Mouse (Mus musculus) layer of hippocampus, adult 2 months (tissue): Measurements from ENCODE around the gene Mpp3. TPM values are rescaled to one million over a fixed set of nuclear protein-coding genes. Genes with fewer than 3 reads are reported as not detected.
A peak's percentile ranks its signal among the peaks of the same experiment; 100 is the strongest.

Source experiments
- DNase-seq, 2 experiments: peaks; one replicate each; pipeline ENCODE4 v3.0.0; 2022; ENCODE audit warnings: low spot score in 2 of 2
- H3K27ac ChIP-seq: fragments of 200-600 bp; 2 replicates; pipeline ENCODE4 v1.8.1; 2022
- H3K4me3 ChIP-seq: fragments of 200-600 bp; 2 replicates; pipeline ENCODE4 v1.8.1; 2022; ENCODE audit warnings: mild to moderate bottlenecking
- CTCF ChIP-seq: fragments of 200-600 bp; conservative IDR thresholded peaks from 2 replicates; pipeline ENCODE4 v1.8.1; 2022; ENCODE audit warnings: antibody characterized with exemption, mild to moderate bottlenecking, moderate library complexity
- total RNA-seq, 2 experiments: library from RNA; stranded (reverse); gene quantifications; 2 replicates each; pipeline ENCODE4 v1.2.3; 2021

The Mpp3 gene
- total RNA-seq, 2 experiments from 2014 or later, result 88.3 to 94.4 TPM

GRCm38 (mm10) chr11:102034887-102035286, 6.6 kb upstream of the Mpp3 start:
- peak; percentile 54 to 66 for DNase-seq
- TF ChIP-seq CTCF, result no peak
- H3K27ac ChIP-seq, result peak overlapping the region; percentile 67
- peak overlapping the region; percentile 14; the same call in 1 of the 2 replicates for H3K4me3 ChIP-seq

- H3K4me3 ChIP-seq, result no peak overlapping the region
- no peak for TF ChIP-seq CTCF
- no peak for DNase-seq
- H3K27ac ChIP-seq, result no peak overlapping the region
Measured at GRCm38 (mm10) chr11:102033055-102033591, 4.9 kb upstream of the Mpp3 start.

DNA sequence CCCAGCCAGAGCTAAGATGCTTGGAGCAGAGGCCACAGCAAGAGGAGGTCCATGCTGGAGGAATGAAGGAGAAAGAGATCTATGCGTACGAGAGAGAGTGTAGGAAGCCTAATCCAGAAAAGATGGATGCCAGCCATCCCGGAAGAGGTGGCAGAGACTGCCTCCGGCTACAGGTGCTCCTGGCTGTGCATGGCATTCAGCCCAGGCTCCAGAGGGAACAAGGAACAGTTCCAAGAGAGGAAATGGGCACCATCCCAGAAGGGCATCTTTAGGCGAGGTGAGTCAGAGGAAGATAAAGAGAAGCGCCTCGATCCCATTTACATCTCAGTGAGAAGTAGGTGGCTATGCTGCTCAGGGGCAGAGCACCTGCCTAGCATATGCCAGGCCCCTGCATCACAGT, 2.9 kb upstream of the Mpp3 start:
- Histone ChIP-seq H3K27ac (peak overlapping the region; percentile 41; the same call in 1 of the 2 replicates), H3K4me3 (no peak overlapping the region)
- DNase-seq, result no peak
- TF ChIP-seq CTCF, result no peak

DNA sequence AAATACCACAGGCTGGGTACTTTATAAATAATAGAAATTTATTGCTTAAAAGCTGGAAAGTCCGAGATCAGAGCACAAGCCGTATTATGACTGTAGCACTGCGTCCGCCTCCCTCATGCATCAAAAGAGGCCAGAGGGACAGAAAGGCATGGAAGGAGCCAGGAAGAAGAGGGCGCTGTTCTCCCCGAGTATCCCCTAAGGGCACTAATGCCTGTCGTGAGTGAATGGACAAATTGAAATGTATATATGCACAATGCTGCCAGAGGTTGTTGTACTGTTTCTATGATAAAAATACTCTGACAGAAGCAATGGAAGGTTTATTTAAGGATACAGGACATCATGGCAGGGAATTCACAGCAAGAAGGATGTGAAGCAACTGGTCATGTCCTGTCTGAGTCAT, 1.7 kb upstream of the Mpp3 start:
- Histone ChIP-seq H3K4me3 (no peak overlapping the region), H3K27ac (no peak overlapping the region)
- no peak for TF ChIP-seq CTCF
- DNase-seq, result no peak

GRCm38 (mm10) chr11:102029304-102029703, 1.0 kb upstream of the Mpp3 start:
- Histone ChIP-seq H3K27ac (peak overlapping the region; percentile 10; the same call in 1 of the 2 replicates), H3K4me3 (no peak overlapping the region)
- no peak for TF ChIP-seq CTCF
- no peak for DNase-seq

DNA sequence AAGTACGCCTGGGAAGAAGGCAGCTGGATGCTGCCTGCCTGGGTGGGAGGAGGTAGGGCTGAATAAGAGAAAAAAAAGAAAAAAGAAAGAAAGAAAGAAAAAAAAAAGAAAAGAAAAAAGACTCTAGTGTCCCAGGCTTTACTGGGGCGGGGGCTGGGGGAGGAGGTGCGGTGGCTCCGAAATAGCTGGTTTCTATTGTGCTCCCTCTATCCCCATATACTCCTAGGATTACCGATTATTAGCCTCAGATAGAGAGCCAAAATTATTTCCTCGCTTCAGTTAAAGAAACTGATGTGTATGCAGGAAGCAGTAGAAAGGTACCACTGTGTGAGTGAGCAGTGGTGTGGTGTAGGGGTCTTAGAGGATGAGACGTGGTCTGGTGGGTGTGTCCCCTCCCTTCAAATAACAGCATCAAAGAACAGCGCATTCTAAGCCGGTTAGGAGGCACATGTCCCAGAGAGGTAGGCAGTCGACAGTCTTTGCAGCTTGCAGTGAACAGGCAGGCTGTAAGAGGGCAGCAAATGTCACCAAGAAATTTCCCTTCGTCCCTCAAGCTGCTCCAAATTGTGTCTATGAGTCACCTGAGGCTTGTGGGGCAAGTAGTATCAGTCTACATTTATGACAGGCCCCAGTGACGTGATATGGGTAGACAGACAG, 772 bp downstream of the Mpp3 start:
- Histone ChIP-seq H3K27ac (peak overlapping the region; percentile 92), H3K4me3 (peak overlapping the region; percentile 81)
- TF ChIP-seq CTCF, result 0 out of 2 replicates have a peak, but pooled peaks have one; percentile 6
- DNase-seq, result no peak

DNA sequence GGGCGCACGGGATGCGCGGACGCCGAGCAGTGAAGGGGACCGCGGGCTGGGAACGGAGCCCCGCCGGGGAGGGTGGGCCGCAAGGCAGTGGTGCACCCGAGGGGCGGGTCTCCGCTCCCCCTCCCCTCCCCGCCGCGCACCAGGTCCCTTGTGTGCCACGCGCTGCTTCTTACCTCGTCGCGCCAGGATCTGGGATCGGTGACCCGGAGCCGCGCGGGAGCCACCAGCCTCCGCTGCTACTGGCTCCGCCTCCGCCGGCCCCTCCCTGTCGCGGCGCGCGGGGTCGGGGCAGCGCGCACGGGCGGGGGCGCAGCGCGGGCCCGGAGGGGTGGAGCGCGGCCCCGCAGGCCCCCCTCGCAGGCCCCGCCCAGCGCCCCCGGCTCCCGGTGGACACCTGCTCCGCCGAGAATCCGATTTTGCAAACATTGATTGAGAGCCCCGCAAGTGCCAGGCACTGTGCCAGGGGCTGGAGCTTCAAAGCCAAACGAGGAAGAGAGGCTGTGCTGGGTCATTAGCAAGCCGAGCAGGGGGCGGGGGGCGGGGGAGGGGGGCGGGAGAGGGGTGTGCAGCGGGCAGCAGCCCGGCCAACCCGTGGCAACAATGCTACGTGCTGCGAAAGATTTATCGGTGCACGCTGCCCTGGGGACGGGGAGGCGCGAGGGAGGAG, 1.4 kb downstream of the Mpp3 start:
- no peak for TF ChIP-seq CTCF
- Histone ChIP-seq H3K27ac (peak overlapping the region; percentile 92), H3K4me3 (peak overlapping the region; percentile 81)
- peak; percentile 44 to 60 for DNase-seq

DNA sequence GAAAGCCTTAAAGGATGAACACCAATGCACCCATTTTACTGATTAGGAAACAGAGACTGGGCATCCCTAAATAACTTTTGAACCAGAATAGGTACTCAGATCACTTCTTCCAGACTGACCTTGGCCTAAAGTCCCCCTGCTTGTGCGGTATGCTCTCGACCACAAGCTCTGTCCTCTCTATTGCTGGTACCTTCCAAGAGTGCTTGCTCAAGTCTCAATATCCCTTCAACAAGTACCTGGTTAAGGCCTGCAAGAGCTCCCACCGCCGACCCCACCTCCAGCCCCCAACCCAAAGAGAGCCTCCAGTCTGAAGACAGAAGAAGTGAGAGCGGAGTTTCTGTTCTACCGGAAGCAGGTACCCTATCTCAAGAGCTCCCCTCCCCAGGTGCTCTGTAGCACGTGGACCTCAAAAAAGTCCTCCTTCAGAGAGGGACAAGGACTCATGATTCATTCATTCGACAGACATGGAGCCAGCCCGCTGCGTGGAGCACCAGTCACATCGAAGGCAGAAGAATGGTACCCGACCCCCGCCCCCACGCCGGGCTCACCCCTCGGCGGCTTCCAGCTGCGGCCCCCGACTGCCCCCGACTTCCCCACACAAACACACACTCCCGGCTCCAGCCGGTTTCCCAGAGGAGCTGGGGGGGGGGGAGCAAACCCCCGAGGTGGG, 2.1 kb downstream of the Mpp3 start:
- DNase-seq, result no peak
- H3K4me3 ChIP-seq, result peak overlapping the region; percentile 81
- H3K27ac ChIP-seq, result peak overlapping the region; percentile 92
- TF ChIP-seq CTCF, result no peak

DNA sequence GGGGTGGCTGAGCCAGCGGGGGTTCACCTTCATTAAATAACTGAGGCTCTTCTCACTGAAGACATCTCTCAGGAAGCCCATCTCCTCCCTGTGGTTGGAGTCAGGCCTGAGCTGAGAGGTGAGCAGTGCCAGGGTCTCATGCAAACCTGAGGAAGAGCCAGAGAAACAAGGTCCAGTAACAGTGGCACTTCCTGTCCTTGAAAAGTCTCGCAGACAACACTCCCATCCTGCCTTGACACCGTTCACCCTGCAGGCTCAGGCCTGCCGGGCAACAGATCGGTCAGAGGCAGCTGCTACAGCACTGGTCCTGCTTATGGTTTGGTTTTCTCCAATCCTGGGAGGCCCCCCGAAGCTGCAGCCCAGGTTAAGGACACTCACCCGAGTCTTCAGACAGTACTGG, 2.9 kb downstream of the Mpp3 start:
- DNase-seq, result no peak
- H3K4me3 ChIP-seq, result peak overlapping the region; percentile 81

GRCm38 (mm10) chr11:102024875-102025274, 3.4 kb downstream of the Mpp3 start:
- no peak for TF ChIP-seq CTCF
- DNase-seq, result no peak
- peak overlapping the region; percentile 81 for H3K4me3 ChIP-seq
- peak overlapping the region; percentile 92; the same call in 1 of the 2 replicates for H3K27ac ChIP-seq

More for the DNA sequence above, 2.9 kb downstream of the Mpp3 start:
- peak overlapping the region; percentile 92 for H3K27ac ChIP-seq
- TF ChIP-seq CTCF, result no peak

GRCm38 (mm10) chr11:102024084-102024758, 4.0 kb downstream of the Mpp3 start:
- Histone ChIP-seq H3K27ac (peak overlapping the region; percentile 48; the same call in 1 of the 2 replicates), H3K4me3 (no peak overlapping the region)
- no peak for DNase-seq
- TF ChIP-seq CTCF, result no peak

DNA sequence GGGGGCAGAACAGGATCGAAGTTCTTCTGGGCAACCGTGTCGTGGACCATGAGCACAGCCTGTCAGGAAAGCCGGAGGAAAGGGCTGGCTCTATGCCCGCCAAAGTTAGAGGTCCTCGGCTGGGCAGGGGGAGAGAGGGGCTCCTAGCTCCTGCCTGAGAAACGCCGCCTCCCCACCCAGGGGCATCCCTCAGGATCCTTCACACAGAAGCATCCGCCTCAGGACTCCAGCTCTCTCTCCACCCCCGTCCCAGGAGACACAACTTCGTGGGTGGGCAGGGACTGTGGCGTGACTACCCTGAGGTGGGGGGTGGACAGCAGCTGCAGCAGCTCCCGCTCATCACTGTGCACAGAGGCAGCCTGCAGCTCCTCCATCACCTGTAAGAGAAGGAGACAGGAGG, 4.9 kb downstream of the Mpp3 start:
- Histone ChIP-seq H3K4me3 (no peak overlapping the region), H3K27ac (peak overlapping the region; percentile 48; the same call in 1 of the 2 replicates)
- no peak for TF ChIP-seq CTCF
- no peak for DNase-seq
